Mouse (Mus musculus) C2C12 (cell line): ENCODE data around the gene Papolb.

Experiments used
- CEBPB ChIP-seq: IDR thresholded peaks from one replicate; pipeline ENCODE4 v1.6.1; 2011; ENCODE audit warnings: low read depth, mild to moderate bottlenecking, control low read depth, moderate library complexity
- CTCF ChIP-seq: IDR thresholded peaks from one replicate; pipeline ENCODE4 v1.5.1; 2011; ENCODE audit not compliant: control insufficient read depth, insufficient read depth, insufficient read length
- MAX ChIP-seq: IDR thresholded peaks from one replicate; pipeline ENCODE4 v1.6.1; 2011; ENCODE audit warnings: mild to moderate bottlenecking, control low read depth
- MYOD1 ChIP-seq: IDR thresholded peaks from one replicate; pipeline ENCODE4 v1.6.1; 2011; ENCODE audit warnings: low read depth; ENCODE audit not compliant: control insufficient read depth, insufficient read length
- USF1 ChIP-seq: IDR thresholded peaks from one replicate; pipeline ENCODE4 v1.6.1; 2011; ENCODE audit warnings: low read depth, mild to moderate bottlenecking, control low read depth, moderate library complexity

- TF ChIP-seq CTCF, result no peak
- no peak for TF ChIP-seq USF1
- TF ChIP-seq MAX, result no peak
- TF ChIP-seq MYOD1, result no peak
- TF ChIP-seq CEBPB, result no peak
Observed at GRCm38 (mm10) chr5:142574323-142575057, 44.6 kb upstream of the Papolb start.
